Mouse (Mus musculus) CH12.LX (cell line): ENCODE results near the gene Kank1. TPM values are rescaled to one million over a fixed set of nuclear protein-coding genes. Genes with fewer than 3 reads are reported as not detected.

Experiments
- DNase-seq: peaks from one replicate; pipeline ENCODE4 v3.0.0-alpha.2; 2013; ENCODE audit errors: extremely low read depth
- H3K27ac ChIP-seq: 2 replicates; pipeline ENCODE4 v1.5.1; 2012; ENCODE audit warnings: low read depth, mild to moderate bottlenecking, control low read depth, moderate library complexity; ENCODE audit not compliant: insufficient read depth
- H3K27me3 ChIP-seq: replicated peaks from 2 replicates; pipeline ENCODE3; 2012; ENCODE audit warnings: inconsistent platforms
- H3K36me3 ChIP-seq, 2 experiments: replicated peaks in 1 of 2; 2 replicates each; pipeline versions ENCODE3 to v1.6.1; 2012; ENCODE audit warnings: inconsistent platforms in 1 of 2, low read length in 1 of 2, mild to moderate bottlenecking in 1 of 2, mixed read lengths in 1 of 2, moderate library complexity in 1 of 2; ENCODE audit not compliant: control insufficient read depth in 1 of 2, insufficient read depth in 1 of 2
- H3K4me1 ChIP-seq, 2 experiments: 2 replicates each; pipeline ENCODE4 v1.6.1; 2012; ENCODE audit warnings: inconsistent platforms in 1 of 2, moderate library complexity in 1 of 2; ENCODE audit not compliant: insufficient read depth in 2 of 2, control insufficient read depth in 1 of 2
- H3K4me2 ChIP-seq: 2 replicates; pipeline ENCODE4 v1.6.1; 2012; ENCODE audit warnings: low read depth, mild to moderate bottlenecking, control low read depth; ENCODE audit not compliant: poor library complexity, insufficient read depth, severe bottlenecking
- H3K4me3 ChIP-seq, 3 experiments: fragments of 150-350 bp in 1 of 3; sonication (generic) in 1 of 3; replicated peaks in 1 of 3; 2 replicates each; pipeline versions ENCODE3 to v1.5.1; 2011 to 2012; ENCODE audit warnings: low read depth in 2 of 3, low read length in 2 of 3, mild to moderate bottlenecking in 2 of 3, moderate library complexity in 2 of 3, control low read depth in 1 of 3, improper control_type of control experiment in 1 of 3, inconsistent platforms in 1 of 3, mixed read lengths in 1 of 3; ENCODE audit not compliant: poor library complexity in 1 of 3
- H3K79me2 ChIP-seq: replicated peaks from 2 replicates; pipeline ENCODE4 v1.6.1; 2012; ENCODE audit warnings: mild to moderate bottlenecking, moderate library complexity; ENCODE audit not compliant: control insufficient read depth, poor library complexity, insufficient read depth, severe bottlenecking; ENCODE audit errors: extremely low read depth
- H3K9ac ChIP-seq: 2 replicates; pipeline ENCODE4 v1.6.1; 2012; ENCODE audit warnings: low read depth, mild to moderate bottlenecking, control low read depth, moderate library complexity; ENCODE audit not compliant: insufficient read depth
- H3K9me3 ChIP-seq: replicated peaks from 2 replicates; pipeline ENCODE3; 2012; ENCODE audit warnings: low read length, inconsistent platforms, mixed read lengths
- CHD2 ChIP-seq: IDR thresholded peaks from 2 replicates; pipeline ENCODE4 v1.6.1; 2011; ENCODE audit warnings: low read length, improper control_type of control experiment
- CTCF ChIP-seq, 2 experiments: IDR thresholded peaks in 1 of 2; conservative IDR thresholded peaks in 1 of 2; 2 replicates each; pipeline ENCODE4 v1.5.1; 2011 to 2012; ENCODE audit warnings: low read depth in 2 of 2, low read length in 2 of 2, improper control_type of control experiment in 1 of 2, inconsistent platforms in 1 of 2, mild to moderate bottlenecking in 1 of 2, moderate library complexity in 1 of 2
- EP300 ChIP-seq: IDR thresholded peaks from 2 replicates; pipeline ENCODE4 v1.6.1; 2011; ENCODE audit warnings: low read length, improper control_type of control experiment
- HCFC1 ChIP-seq: IDR thresholded peaks from 2 replicates; pipeline ENCODE4 v1.6.1; 2012; ENCODE audit warnings: low read depth, mild to moderate bottlenecking, inconsistent platforms, low read length, improper control_type of control experiment
- KAT2A ChIP-seq: IDR thresholded peaks from 2 replicates; pipeline ENCODE4 v1.6.1; 2012; ENCODE audit warnings: low read length, improper control_type of control experiment, inconsistent platforms; ENCODE audit not compliant: insufficient replicate concordance
- MAFK ChIP-seq: IDR thresholded peaks from 2 replicates; pipeline ENCODE4 v1.6.1; 2011; ENCODE audit warnings: low read length, improper control_type of control experiment; ENCODE audit not compliant: insufficient replicate concordance
- MEF2A ChIP-seq: IDR thresholded peaks from 2 replicates; pipeline ENCODE4 v1.6.1; 2014; ENCODE audit warnings: low read depth, mild to moderate bottlenecking, inconsistent platforms, low read length, improper control_type of control experiment, borderline replicate concordance
- NELFE ChIP-seq: IDR thresholded peaks from 2 replicates; pipeline ENCODE4 v1.6.1; 2011; ENCODE audit warnings: low read depth, low read length, improper control_type of control experiment
- POLR2A ChIP-seq: IDR thresholded peaks from 2 replicates; pipeline ENCODE4 v1.6.1; 2011; ENCODE audit warnings: low read depth, mild to moderate bottlenecking, improper control_type of control experiment, low read length
- POLR2AphosphoS2 ChIP-seq: IDR thresholded peaks from 2 replicates; pipeline ENCODE4 v1.6.1; 2011; ENCODE audit warnings: low read depth, low read length, improper control_type of control experiment
- RAD21 ChIP-seq: IDR thresholded peaks from 2 replicates; pipeline ENCODE4 v1.6.1; 2011; ENCODE audit warnings: low read depth, mild to moderate bottlenecking, low read length, improper control_type of control experiment, moderate library complexity
- SIN3A ChIP-seq: IDR thresholded peaks from 2 replicates; pipeline ENCODE4 v1.6.1; 2012; ENCODE audit warnings: low read length, improper control_type of control experiment, inconsistent platforms
- TBP ChIP-seq: conservative IDR thresholded peaks from 2 replicates; pipeline ENCODE4 v1.6.1; 2011; ENCODE audit warnings: low read depth, low read length, improper control_type of control experiment
- USF2 ChIP-seq: conservative IDR thresholded peaks from 2 replicates; pipeline ENCODE4 v1.6.1; 2011; ENCODE audit warnings: low read depth, low read length, improper control_type of control experiment
- ZC3H11A ChIP-seq: IDR thresholded peaks from 2 replicates; pipeline ENCODE4 v1.6.1; 2012; ENCODE audit warnings: low read depth, mild to moderate bottlenecking, inconsistent platforms, low read length, improper control_type of control experiment
- ZNF384 ChIP-seq: IDR thresholded peaks from 2 replicates; pipeline ENCODE4 v1.6.1; 2012; ENCODE audit warnings: low read depth, low read length, improper control_type of control experiment, inconsistent platforms
- dilution Hi-C: fragments of 300-500 bp; cut with MboI; formaldehyde crosslinking; loops from 2 replicates; pipeline ENCODE4 v1.14.3; 2020; ENCODE audit warnings: low sequenced_read_pairs; ENCODE audit not compliant: extremely low pct_unique_long_range_greater_than_20kb, extremely low pct_ligation_motif_present
- in situ Hi-C: fragments of 300-500 bp; cut with MboI; formaldehyde crosslinking; loops from 3 replicates; pipeline ENCODE4 v1.14.3; 2019; ENCODE audit warnings: low sequenced_read_pairs, low pct_ligation_motif_present, low pct_unique_long_range_greater_than_20kb, mixed read lengths
- polyA plus RNA-seq: library from polyadenylated mRNA; unstranded; fragments of >175 nt; gene quantifications from 2 replicates; pipeline ENCODE4 v1.2.1, GENCODE M21; 2012; ENCODE audit warnings: low read depth; ENCODE audit not compliant: insufficient read length
- total RNA-seq, 2 experiments: library from RNA; depleted of rRNA; stranded (reverse); fragments of 300-350 nt in 1 of 2; fragments of >200 nt in 1 of 2; gene quantifications; 2 replicates each; pipeline ENCODE4 v1.2.3; 2012 to 2014

Kank1 gene
- total and polyA plus RNA-seq, 3 experiments: 0.10 to 0.13 (median 0.12) TPM

DNA sequence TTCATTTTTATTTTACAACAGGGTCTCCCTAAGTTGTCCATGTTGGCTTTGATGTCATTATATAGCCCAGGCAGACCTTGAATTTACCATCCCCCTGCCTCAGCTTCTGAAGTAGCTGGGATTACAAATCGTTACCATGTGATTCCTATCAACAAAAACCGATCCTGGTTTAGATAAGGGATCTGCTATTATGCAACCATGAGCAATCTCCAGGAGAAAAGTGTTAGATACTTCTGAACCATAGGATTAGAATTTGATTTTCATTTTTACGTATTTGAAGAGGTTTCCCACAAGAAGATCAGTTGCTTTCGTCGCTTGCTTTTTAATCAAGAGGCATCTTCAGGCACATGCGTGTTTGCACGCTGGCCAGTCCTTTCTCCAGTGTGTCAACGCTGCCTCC lies 224.0 kb downstream of the Kank1 start:
- H3K79me2 ChIP-seq: no peaks in the 10 kb centered on the region
- TF ChIP-seq HCFC1 (no peak), CTCF (conservative IDR thresholded peaks at IDR 0.05 in 1 of 2, IDR thresholded peaks at IDR 0.05 in 1 of 2; ENCODE audit: low read depth in 2 of 2, low read length in 2 of 2) (no peak), KAT2A (no peak), EP300 (no peak)
- dilution Hi-C loops (no loop called here), in situ Hi-C loops (loop anchor here (25.0 kb wide), 1 partner anchor 177 kb away; no protein-coding TSS in a partner anchor)
- DNase-seq: no peak
- no peak overlapping the region for H3K4me3 ChIP-seq
- H3K4me1 ChIP-seq: no peaks in the 10 kb centered on the region
- no peak overlapping the region for H3K9ac ChIP-seq
- no peaks in the 10 kb centered on the region for H3K36me3 ChIP-seq
- no peaks in the 10 kb centered on the region for H3K27me3 ChIP-seq
- peaks cover 4% of the 10 kb centered on the region for H3K9me3 ChIP-seq
- no peak overlapping the region for H3K4me2 ChIP-seq
- no peak overlapping the region for H3K27ac ChIP-seq

DNA sequence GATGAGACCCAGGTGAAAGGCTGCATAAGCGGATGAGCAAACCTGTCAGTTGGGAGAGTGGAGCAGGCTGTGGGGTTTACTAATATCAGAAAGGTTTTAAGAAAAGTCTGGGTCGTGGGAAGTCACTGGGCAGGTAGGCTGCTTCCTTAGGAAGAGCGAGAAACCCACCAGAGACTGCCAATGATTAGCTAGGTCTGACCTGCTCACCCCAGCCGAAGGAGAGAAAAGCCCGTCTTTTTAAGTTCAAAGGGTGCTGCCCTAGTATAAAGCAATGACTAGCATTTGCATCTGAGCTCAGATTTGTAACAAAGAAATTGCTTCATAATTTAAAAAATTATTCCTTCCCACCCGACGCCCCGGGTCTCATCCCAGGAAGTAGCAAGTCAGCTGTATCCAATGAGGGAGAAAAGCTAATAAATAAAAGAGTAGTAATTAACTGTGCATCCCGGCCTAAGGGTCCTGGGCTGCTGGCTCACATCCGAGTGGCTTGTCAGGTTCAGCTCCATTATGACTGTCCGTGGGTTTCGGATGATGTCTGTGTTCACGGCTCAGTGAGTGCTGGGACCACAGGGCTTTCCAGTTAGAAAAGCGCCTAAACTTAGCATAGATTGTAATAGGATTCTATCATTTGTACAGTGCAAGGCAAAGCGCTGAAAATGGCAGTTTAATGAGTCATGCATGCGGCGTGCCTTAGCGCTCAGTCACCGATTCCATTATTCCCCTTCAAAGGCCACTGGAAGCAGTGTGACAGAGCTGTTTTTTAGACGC lies 225.0 kb downstream of the Kank1 start:
- no peaks in the 10 kb centered on the region for H3K4me1 ChIP-seq
- dilution Hi-C loops: no loop called here
- no peak overlapping the region for H3K4me3 ChIP-seq
- H3K36me3 ChIP-seq: no peaks in the 10 kb centered on the region
- H3K79me2 ChIP-seq: no peaks in the 10 kb centered on the region
- no peak overlapping the region for H3K4me2 ChIP-seq
- H3K27ac ChIP-seq: no peak overlapping the region
- H3K27me3 ChIP-seq: no peaks in the 10 kb centered on the region
- H3K9me3 ChIP-seq: peaks cover 4% of the 10 kb centered on the region
- DNase-seq: no peak
- no peak for TF ChIP-seq RAD21
- TF ChIP-seq USF2: no peak
- no peak for TF ChIP-seq HCFC1
- TF ChIP-seq CHD2: no peak
- no peak for TF ChIP-seq TBP
- no peak for TF ChIP-seq POLR2AphosphoS2
- TF ChIP-seq ZNF384: no peak
- no peak for TF ChIP-seq POLR2A
- TF ChIP-seq ZC3H11A: no peak
- no peak for TF ChIP-seq MEF2A
- TF ChIP-seq NELFE: no peak
- TF ChIP-seq SIN3A: no peak
- TF ChIP-seq MAFK: no peak
- in situ Hi-C loops: loop anchor here (25.0 kb wide), 1 partner anchor 176 kb away; no protein-coding TSS in a partner anchor
- H3K9ac ChIP-seq: no peak overlapping the region
